Mouse (Mus musculus) gonadal fat pad, adult 2 months (tissue): ENCODE results near the gene Ap3d1. TPM values are rescaled to one million over a fixed set of nuclear protein-coding genes. Genes with fewer than 3 reads are reported as not detected.

ENCODE experiments used
- DNase-seq: peaks from one replicate; pipeline ENCODE4 v3.0.0-alpha.2; 2012; ENCODE audit warnings: low read depth
- polyA plus RNA-seq: library from polyadenylated mRNA; depleted of rRNA; stranded (reverse); fragments of >200 nt; gene quantifications from 2 replicates; pipeline ENCODE4 v1.2.3, GENCODE M21; 2012; rRNA removed

Ap3d1 gene
- polyA plus RNA-seq, result 149 and 151 TPM in 2 replicates

- DNase-seq, result peak; percentile 98
Observed at GRCm38 (mm10) chr10:80742180-80742978, at the start of gene Ap3d1. TSS of gene Ap3d1 (minus strand) at chr10:80742264.

DNA sequence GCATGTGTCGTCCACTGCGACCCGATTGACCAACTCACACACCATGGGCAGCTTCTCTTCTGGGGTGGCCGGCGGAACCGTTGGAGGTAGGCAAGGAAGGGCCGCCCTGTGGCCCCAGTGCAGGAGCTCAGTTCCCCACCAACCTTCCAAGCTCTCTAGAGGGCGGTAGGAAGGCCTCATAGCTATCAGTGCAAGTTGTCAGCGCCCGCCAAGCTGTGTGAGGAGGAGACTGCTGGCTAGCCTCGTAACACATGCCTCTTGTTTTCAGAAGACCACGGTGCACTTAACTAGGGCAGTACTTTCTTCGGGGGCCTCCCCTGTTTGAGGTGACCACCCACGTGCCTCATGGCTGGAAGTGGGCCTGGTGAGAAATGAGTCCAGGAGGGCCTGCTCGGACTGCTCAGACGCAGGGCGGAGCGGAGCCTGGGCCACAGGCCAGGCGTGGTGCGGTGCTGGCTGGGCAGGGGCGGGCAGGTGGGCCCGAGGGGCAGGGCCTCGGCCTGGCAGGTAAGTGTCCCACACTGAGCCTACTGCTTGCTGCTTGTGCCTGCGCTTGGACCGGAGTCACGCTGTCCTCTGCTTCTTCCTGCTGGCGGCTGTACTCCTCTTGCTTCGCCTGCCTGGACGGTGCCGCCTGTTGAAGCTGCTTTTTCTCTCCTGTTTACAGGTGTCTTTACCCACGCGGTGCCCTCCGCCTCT lies 49.6 kb upstream of the Ap3d1 start:
- DNase-seq, result no peak

- DNase-seq, result no peak
Observed at GRCm38 (mm10) chr10:80790761-80791404, 48.8 kb upstream of the Ap3d1 start.

GRCm38 (mm10) chr10:80787517-80787916 lies 45.5 kb upstream of the Ap3d1 start:
- no peak for DNase-seq

- DNase-seq, result no peak
Observed at GRCm38 (mm10) chr10:80785963-80786362, 43.9 kb upstream of the Ap3d1 start.

DNA sequence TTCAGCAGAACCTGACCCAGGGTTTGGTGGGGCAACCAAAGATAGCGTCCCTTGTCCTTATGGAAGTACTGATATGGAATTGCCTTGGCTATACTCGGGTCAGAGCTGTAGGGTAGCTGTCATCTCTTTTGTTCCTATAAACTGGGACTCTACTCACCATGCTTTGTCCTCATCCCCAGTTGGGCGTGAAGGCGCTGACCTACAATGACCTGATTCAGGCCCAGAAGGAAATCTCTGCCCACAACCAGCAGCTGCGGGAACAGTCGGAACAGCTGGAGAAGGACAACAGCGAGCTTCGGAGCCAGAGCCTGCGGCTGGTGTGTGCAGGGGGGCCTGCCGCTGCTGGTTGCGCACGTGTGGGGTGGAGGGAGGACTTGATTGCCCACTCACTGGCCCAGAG lies 42.8 kb upstream of the Ap3d1 start:
- DNase-seq, result no peak

DNA sequence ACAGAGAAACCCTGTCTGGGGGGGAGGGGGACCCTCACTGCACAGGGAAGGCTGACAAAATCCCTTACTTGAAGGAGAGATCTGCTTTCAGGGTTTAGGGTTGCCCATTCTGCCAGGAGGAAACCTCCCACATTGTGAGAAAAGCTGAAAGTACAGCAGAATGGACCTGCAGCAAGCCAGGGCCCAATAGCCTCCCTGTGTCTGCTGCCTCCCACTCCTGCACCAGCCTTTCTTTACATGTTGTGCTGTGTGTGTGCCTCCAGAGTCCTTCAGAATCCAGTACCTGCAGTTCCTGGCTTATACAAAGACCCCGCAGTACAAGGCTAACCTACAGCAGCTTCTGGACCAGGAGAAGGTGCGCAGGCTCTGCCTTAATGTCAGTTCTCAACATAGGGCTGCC lies 42.2 kb upstream of the Ap3d1 start:
- no peak for DNase-seq

- DNase-seq, result no peak
Observed at GRCm38 (mm10) chr10:80779565-80779964, 37.5 kb upstream of the Ap3d1 start.

GRCm38 (mm10) chr10:80777123-80777522 lies 35.1 kb upstream of the Ap3d1 start:
- DNase-seq, result no peak

- no peak for DNase-seq
Observed at GRCm38 (mm10) chr10:80776358-80776869, 34.4 kb upstream of the Ap3d1 start.

DNA sequence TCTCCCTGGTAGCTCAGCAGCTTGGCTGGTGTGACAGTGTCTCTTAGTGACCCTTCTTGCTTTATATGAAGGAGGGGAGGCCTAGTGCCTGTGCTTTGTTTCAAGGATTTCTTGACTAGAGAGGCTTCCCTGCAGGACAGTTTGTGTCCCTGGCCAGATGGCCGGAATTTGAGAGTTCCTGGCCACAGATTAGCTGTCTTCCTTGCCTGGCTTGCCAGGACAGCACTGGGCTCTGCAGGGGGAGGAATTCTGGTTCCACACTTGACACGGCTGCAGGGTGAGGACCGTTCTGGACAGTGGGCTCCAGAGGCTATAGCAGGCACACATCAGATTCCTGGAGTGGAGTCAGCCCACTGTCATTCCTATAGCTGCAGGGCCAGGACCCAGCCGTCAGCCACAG lies 33.7 kb upstream of the Ap3d1 start:
- no peak for DNase-seq

- no peak for DNase-seq
Observed at GRCm38 (mm10) chr10:80774981-80775380, 32.9 kb upstream of the Ap3d1 start.

DNA sequence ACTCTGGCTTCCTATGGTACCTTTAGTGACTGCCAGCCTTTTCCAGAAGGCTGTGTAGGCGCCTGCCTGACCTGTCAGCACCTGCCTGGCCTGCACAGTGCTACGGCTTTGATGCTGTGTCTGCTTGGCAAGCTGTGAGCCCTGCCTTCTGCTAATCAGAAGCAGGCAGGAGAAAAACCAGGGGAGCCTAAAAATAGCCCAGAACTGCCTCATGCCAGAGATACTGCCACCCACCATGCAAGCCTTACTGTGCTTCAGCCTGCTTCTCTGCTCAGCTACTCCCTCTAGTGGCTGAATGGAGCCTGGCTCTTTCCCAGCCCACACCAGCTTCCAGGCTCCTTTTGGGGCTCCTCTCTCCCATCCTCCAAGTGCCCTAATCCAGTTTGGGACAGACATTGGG lies 32.5 kb upstream of the Ap3d1 start:
- no peak for DNase-seq

DNA sequence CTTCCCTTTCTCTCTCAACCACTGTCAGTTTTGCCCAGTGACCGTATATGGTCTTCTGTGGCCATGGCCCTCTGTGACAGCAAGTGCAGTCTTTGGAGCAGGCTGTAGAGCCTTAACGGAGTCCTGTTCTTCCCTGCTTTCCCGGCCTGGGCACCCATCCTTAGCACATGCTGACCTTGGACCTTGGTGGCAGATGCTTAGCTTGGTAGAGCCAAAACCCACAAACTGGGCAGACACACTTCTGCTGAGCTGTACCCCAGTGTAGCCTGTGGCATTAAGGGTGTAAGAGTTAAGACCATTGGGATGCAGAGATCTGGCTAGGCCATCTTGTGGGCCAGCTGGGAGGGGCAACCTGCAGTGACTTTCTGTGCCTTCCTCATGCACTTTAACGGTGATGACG lies 31.8 kb upstream of the Ap3d1 start:
- DNase-seq, result no peak

DNA sequence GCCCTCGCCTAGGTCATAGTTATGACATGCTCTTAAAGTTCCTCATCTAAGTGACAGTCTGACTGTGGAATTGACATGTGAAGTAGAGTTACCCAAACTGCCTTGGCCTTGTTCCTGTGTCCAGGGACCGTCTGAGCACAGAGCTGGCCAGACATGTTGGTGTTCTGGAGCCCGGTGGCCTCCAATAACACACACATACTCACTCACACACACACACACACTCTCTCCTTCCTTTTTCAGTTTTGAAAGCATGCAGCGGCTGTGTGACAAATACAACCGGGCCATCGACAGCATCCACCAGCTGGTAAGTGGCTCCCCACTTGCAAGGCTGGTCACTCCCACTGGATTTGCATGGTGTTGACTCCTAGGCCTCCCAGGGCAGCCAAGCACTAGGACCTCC lies 26.3 kb upstream of the Ap3d1 start:
- no peak for DNase-seq

GRCm38 (mm10) chr10:80766161-80766815 lies 24.2 kb upstream of the Ap3d1 start:
- no peak for DNase-seq

- DNase-seq, result no peak
Observed at GRCm38 (mm10) chr10:80765746-80766145, 23.7 kb upstream of the Ap3d1 start.

- no peak for DNase-seq
Observed at GRCm38 (mm10) chr10:80763502-80763901, 21.4 kb upstream of the Ap3d1 start.

- DNase-seq, result no peak
Observed at GRCm38 (mm10) chr10:80761821-80762220, 19.8 kb upstream of the Ap3d1 start.

DNA sequence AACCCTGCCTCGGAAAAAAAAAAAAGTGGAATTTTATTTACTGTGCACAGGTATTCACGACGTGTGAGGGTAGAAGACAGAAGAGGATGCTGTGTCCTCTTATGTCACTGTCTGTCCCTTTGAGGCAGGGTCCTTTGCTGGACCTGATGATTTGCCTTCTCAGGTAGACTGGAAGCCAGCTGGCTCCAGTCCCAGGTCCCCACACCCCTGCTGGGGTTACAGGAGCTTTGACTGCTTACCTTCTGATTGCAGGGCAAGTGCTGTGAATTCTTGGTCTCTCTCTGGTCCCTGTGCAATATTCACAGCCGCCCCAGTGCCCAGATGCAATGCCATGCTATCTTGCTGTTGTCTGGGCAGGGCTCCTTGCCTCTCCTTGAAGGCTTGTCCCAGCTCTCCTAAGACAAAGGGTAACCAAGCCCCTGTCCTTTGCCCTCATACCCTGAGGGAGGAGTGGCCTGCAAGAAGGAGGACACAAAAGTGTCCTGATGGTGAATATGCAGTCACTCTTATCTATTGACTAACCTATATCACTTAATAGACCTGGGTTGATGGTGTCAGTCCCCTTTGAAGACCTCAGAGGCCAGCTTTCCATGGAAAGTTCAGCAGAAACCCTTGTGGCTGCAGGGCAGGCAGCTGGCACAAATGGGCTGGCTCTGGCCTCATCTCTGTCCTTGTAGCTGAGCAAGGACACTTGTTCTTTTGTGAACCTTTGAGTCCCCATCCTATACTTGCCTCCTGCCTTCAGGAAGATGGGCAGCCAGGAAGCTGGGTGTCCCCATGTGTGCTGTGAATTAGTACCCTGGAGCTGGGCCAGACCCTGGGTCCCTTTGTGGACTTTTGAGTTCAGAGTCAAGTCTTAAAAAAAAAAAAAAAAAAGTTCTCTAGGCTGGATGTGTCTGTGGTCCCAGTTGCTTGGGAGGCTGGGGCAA lies 18.8 kb upstream of the Ap3d1 start:
- DNase-seq, result no peak

GRCm38 (mm10) chr10:80758651-80759050 lies 16.6 kb upstream of the Ap3d1 start:
- no peak for DNase-seq
